Mouse (Mus musculus): Measurements from ENCODE around the gene Cacna1a. TPM values are rescaled to one million over a fixed set of nuclear protein-coding genes. Genes with fewer than 3 reads are reported as not detected.

The Cacna1a gene
- polyA plus RNA-seq, 1 experiment from 2014 or later: 10.9 TPM

DNA sequence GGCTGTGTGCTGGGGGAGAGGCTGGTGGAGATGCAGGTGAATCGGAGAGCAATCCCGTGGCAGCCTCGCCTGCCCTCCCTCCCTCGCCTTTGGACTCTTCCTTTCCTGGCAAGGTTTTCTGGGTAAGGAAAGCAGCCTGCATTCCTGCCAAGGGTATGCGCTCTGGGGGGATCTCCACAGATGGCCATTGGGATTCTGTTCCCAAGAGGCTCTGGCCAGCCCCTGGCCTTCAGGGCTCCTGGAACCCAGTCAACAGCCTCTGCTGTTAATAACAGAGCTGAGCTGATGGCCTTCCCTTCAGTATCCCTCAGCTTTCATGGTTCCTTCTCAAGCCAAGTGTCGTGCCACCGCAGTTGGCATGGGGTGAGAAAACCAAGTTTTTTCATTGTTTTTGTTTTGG lies 51.6 kb downstream of the Cacna1a start:
- 88% methylated on average over 7 of the region's 7 CpGs for WGBS
- Histone ChIP-seq H3K4me2 (no peak overlapping the region), H3K4me3 (no peak overlapping the region), H3K9ac (no peak overlapping the region), H3K9me3 (no peaks in the 10 kb centered on the region), H3K27ac (no peak overlapping the region), H3K4me1 (no peaks in the 10 kb centered on the region), H3K36me3 (no peaks in the 10 kb centered on the region), H3K27me3 (no peaks in the 10 kb centered on the region)
- ATAC-seq (ENCODE audit: insufficient number of reproducible peaks, insufficient read depth, low FRiP score, low TSS enrichment, low read depth): no peak

DNA sequence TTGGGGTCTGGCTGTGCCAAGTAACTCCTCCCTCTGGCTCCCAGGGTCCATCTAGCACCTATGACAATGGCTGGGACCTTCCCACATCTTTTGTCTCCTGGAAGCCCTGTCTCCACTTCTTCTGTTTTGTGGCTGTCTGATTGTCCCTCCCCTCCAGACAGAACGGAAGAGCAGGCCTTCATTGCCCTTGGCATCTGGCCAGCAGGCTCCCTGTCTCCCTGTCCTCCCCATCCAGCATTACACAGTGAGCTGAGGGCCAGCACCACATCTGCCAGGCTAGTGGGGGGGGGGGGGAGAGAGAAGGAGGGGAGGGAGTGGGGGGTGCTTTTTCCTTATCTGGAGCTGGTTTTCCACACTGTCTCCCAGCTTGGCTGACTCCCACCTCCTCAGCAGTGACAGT lies 53.8 kb downstream of the Cacna1a start:
- ATAC-seq (ENCODE audit: insufficient number of reproducible peaks, insufficient read depth, low FRiP score, low TSS enrichment, low read depth): no peak
- no peak overlapping the region for H3K4me3 ChIP-seq
- 18% methylated on average over 1 of the region's 1 CpGs for WGBS

DNA sequence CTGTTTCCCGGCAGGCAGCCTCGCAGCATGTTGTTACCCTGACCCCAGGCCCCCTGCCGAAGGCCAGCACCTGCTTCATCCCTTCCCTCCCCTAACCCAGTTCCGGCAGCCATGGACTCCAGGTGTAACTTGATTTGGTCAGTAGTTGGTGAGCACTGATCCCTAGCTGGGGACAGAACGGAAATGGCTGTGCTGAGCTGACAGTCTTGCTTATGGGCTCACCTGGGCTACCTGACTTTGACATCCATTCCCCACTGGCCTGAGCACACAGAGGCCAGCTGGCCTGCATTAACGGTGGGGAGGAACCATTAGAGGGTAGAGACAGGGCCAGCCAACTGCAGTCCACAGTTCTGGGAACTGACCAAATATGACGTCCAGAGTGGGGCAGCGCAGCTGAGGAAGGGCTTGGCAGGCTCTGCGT lies 58.3 kb downstream of the Cacna1a start:
- no peak overlapping the region for H3K27ac ChIP-seq
- no peaks in the 10 kb centered on the region for H3K4me1 ChIP-seq
- H3K9ac ChIP-seq: no peak overlapping the region
- no peak overlapping the region for H3K4me3 ChIP-seq
- H3K4me2 ChIP-seq: no peak overlapping the region
- no peaks in the 10 kb centered on the region for H3K9me3 ChIP-seq
- ATAC-seq (ENCODE audit: insufficient number of reproducible peaks, insufficient read depth, low FRiP score, low TSS enrichment, low read depth): no peak
- 84% methylated on average over 9 of the region's 9 CpGs for WGBS
- no peaks in the 10 kb centered on the region for H3K27me3 ChIP-seq
- no peaks in the 10 kb centered on the region for H3K36me3 ChIP-seq

More for the DNA sequence above, 53.8 kb downstream of the Cacna1a start:
- Histone ChIP-seq H3K27ac (no peak overlapping the region), H3K9me3 (no peaks in the 10 kb centered on the region), H3K9ac (no peak overlapping the region), H3K4me2 (no peak overlapping the region), H3K4me1 (no peaks in the 10 kb centered on the region), H3K36me3 (no peaks in the 10 kb centered on the region), H3K27me3 (no peaks in the 10 kb centered on the region)

DNA sequence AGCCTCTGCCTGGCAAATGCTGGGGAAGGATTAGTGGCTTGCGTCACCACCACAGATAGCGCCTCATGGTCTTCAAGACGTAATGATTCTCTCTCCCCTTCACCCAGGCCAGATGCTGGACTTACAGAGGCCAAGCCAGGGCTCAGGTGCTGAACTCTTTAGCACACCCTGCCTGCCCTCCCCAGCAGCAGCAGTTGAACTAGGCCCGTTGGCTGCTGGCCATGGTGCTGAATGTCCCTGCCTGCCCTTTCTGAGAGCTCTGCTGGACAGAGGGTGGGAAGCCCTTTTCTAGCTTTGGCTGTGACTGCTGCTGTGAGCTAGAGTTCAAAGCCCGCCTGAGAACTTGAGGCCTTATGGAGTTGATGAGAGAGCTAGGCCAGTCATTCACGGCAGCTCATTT lies 66.3 kb downstream of the Cacna1a start:
- H3K4me1 ChIP-seq: no peaks in the 10 kb centered on the region
- no peaks in the 10 kb centered on the region for H3K36me3 ChIP-seq
- no peak overlapping the region for H3K4me2 ChIP-seq
- no peaks in the 10 kb centered on the region for H3K27me3 ChIP-seq
- H3K27ac ChIP-seq: no peak overlapping the region
- no peak overlapping the region for H3K9ac ChIP-seq
- no peaks in the 10 kb centered on the region for H3K9me3 ChIP-seq
- H3K4me3 ChIP-seq: no peak overlapping the region
- 32% methylated on average over 6 of the region's 6 CpGs for WGBS
- ATAC-seq (ENCODE audit: insufficient number of reproducible peaks, insufficient read depth, low FRiP score, low TSS enrichment, low read depth): no peak

DNA sequence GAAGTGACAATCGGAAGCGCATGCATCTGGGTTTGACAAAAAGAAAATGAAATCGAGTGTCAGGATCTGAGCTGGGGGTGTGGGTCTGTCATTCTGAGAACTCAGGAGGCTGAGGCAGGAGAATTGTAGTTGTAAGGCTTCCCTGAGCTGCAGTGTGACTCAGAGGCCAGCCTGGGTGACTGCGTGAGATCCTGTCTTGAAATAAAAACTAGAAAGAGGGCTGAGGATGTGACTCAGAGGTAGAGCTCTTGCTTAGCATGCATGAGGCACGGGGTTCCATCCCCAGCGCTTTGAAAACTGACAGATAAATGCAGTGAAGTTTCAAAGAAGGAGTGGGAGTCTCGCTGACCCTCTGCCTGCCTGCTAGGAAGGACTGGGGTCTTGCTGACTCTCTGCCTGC lies 70.6 kb downstream of the Cacna1a start:
- Histone ChIP-seq H3K9me3 (peaks cover 12% of the 10 kb centered on the region; the same call in 1 of the 2 replicates), H3K4me2 (no peak overlapping the region), H3K27ac (no peak overlapping the region), H3K27me3 (no peaks in the 10 kb centered on the region), H3K4me3 (no peak overlapping the region), H3K4me1 (no peaks in the 10 kb centered on the region), H3K36me3 (no peaks in the 10 kb centered on the region), H3K9ac (no peak overlapping the region)
- no peak for ATAC-seq (ENCODE audit: insufficient number of reproducible peaks, insufficient read depth, low FRiP score, low TSS enrichment, low read depth)
- WGBS: 67% methylated on average over 7 of the region's 7 CpGs

DNA sequence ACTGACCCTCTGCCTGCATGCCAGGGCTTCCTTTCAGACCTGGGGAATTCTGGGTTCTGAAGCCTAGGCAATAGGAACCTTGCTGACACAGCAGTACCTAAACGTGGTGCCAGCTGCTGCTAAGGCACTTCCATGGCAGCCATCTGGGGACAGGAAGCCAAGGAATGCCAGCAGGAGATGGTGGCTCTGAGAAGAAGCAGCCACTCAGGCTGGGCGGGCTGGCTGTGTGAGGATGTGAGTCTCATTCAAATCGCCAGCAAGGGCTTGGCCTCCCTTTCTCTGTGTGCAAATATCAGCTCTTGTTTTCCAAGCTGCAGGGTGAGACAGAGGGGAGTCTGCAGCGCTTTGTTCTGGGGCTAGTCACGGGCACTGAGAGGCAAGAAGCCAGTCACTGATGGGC lies 71.0 kb downstream of the Cacna1a start:
- WGBS: 38% methylated on average over 5 of the region's 5 CpGs
- H3K4me3 ChIP-seq: no peak overlapping the region
- H3K9me3 ChIP-seq: peaks cover 12% of the 10 kb centered on the region; the same call in 1 of the 2 replicates
- no peak overlapping the region for H3K27ac ChIP-seq
- no peaks in the 10 kb centered on the region for H3K4me1 ChIP-seq
- ATAC-seq (ENCODE audit: insufficient number of reproducible peaks, insufficient read depth, low FRiP score, low TSS enrichment, low read depth): no peak
- no peaks in the 10 kb centered on the region for H3K36me3 ChIP-seq
- H3K4me2 ChIP-seq: no peak overlapping the region
- H3K27me3 ChIP-seq: no peaks in the 10 kb centered on the region
- H3K9ac ChIP-seq: no peak overlapping the region

DNA sequence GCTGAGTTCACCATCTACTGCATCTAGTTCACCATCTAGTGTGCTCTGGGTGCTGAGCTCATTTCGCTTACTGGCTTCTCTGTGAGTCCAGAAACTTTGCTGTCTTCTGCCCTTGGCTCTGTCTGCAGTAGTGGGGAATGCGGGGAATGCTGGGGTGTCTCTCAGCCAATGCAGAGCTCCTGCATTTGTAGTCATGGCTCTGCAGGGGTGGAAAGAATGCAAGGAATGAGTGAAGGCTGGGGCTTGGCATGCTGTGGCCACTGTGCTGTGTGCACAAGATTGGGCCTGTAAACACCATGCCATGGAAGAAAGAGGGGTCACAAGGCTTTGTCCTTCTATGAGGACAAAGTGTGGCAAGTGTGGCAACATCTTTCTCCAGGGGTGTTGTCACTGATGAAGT lies 72.5 kb downstream of the Cacna1a start:
- WGBS: 64% methylated on average over 2 of the region's 2 CpGs

DNA sequence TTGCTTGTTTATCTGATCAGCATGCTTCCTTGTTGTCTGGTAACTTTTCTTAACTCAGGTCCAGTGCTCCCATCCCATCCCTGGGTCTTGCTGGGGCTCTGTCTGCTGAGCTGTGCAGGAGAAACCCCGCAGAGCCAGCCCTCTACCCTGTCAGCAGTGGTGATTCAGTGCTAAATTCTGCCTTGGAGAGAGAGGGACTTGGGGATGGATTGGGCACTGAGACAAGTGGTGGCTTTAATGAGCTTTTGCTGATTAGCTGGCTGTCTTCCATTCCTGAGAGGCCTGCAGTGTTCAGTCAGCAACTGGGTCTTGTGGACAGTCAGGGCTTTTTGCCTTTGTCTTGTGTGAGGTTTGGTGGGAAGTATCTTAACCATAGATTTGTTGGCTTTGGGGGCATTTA lies 78.7 kb downstream of the Cacna1a start:
- Histone ChIP-seq H3K4me2 (no peak overlapping the region), H3K36me3 (no peaks in the 10 kb centered on the region), H3K27ac (no peak overlapping the region), H3K27me3 (no peaks in the 10 kb centered on the region), H3K9ac (no peak overlapping the region), H3K4me3 (no peak overlapping the region), H3K4me1 (no peaks in the 10 kb centered on the region), H3K9me3 (peaks cover 5% of the 10 kb centered on the region; the same call in 1 of the 2 replicates)
- ATAC-seq (ENCODE audit: insufficient number of reproducible peaks, insufficient read depth, low FRiP score, low TSS enrichment, low read depth): no peak
- WGBS: 60% methylated on average over 1 of the region's 1 CpGs

More for the DNA sequence above, 72.5 kb downstream of the Cacna1a start:
- Histone ChIP-seq H3K4me3 (no peak overlapping the region), H3K4me1 (no peaks in the 10 kb centered on the region), H3K9ac (no peak overlapping the region), H3K27me3 (no peaks in the 10 kb centered on the region), H3K9me3 (peaks cover 12% of the 10 kb centered on the region; the same call in 1 of the 2 replicates), H3K27ac (no peak overlapping the region), H3K4me2 (no peak overlapping the region), H3K36me3 (no peaks in the 10 kb centered on the region)
- no peak for ATAC-seq (ENCODE audit: insufficient number of reproducible peaks, insufficient read depth, low FRiP score, low TSS enrichment, low read depth)

DNA sequence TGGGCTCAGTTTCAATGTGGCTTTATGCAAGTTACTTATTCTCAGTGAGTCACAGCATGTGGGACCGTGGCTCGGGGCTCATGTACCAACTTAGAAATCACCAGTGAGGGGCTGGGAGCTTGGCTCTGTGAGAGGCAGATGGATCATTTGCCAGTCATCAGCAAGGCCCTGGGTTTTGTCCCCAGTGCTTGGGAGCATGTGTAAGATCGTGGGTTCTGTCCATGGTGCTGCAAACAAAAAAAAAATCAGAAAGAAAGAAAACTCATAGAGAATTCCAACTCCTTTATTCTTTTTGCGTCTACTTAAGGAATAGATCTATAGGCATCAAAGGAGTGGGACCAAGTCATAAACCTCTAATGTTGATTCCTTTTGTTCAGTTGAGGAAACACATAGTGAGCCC lies 80.8 kb downstream of the Cacna1a start:
- ATAC-seq (ENCODE audit: insufficient number of reproducible peaks, insufficient read depth, low FRiP score, low TSS enrichment, low read depth): no peak
- WGBS: 78% methylated on average over 4 of the region's 4 CpGs
- Histone ChIP-seq H3K4me3 (no peak overlapping the region), H3K9ac (no peak overlapping the region), H3K4me1 (no peaks in the 10 kb centered on the region), H3K4me2 (no peak overlapping the region), H3K9me3 (no peaks in the 10 kb centered on the region), H3K27me3 (no peaks in the 10 kb centered on the region), H3K36me3 (no peaks in the 10 kb centered on the region), H3K27ac (no peak overlapping the region)

DNA sequence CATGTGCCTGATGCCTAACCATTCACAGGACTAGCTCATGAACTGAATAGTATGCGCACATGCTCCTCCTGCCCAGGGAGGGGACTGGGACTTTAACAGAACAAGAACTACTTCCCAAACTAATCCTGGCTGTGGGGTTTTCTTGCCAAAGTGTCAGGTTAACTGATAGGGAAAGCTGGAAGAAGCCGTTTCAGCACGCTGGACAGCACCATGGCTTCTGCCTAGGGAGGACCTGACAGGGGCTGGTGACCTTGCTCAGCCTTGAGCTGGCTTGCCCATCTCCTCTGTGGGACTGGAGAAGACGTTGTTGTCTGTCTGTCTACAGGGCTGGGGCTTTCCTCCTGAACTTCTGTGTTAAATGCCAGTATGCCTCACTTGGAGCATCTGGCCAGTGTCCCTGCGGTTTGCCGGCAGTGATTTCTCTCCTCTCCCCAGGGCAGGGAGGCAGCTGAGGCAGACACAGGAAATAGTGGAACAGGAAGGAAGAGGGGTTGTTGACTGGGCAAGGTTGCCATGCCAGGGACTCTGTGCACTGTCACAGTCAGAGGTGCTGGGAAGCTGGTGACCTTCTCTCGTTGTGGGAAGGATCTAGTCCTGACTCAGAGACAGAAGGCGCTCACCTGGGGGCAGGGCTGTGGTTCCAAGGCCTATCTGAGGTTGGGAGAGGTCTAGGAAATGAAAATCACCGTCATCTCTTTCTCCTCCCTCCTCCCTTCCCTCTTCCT lies 83.2 kb downstream of the Cacna1a start:
- Histone ChIP-seq H3K27ac (no peak overlapping the region), H3K4me2 (no peak overlapping the region), H3K9me3 (no peaks in the 10 kb centered on the region), H3K27me3 (no peaks in the 10 kb centered on the region), H3K36me3 (no peaks in the 10 kb centered on the region), H3K4me1 (no peaks in the 10 kb centered on the region), H3K4me3 (no peak overlapping the region), H3K9ac (no peak overlapping the region)
- WGBS: 49% methylated on average over 9 of the region's 9 CpGs
- no peak for ATAC-seq (ENCODE audit: insufficient number of reproducible peaks, insufficient read depth, low FRiP score, low TSS enrichment, low read depth)

DNA sequence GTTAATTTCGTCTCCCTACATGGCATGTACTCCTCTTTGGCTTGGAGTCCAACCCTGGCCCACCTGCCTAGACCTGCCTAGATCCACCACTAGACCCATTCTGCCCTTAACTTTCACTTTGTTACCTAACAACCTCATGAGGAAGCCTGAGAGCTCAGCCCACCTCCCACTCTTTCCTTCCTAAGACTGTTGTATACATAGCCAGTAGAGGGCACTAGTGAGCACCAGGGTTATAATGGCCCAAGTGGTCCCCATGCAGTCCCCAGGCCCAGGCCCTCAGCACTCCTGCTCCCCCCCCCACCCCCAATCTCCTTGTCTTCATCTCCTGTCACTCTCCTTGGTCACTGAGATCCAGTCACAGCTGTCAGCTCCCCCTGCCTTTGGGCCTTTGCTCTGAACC lies 86.2 kb downstream of the Cacna1a start:
- 73% methylated on average over 1 of the region's 1 CpGs for WGBS
- no peaks in the 10 kb centered on the region for H3K27me3 ChIP-seq
- ATAC-seq (ENCODE audit: insufficient number of reproducible peaks, insufficient read depth, low FRiP score, low TSS enrichment, low read depth): no peak

DNA sequence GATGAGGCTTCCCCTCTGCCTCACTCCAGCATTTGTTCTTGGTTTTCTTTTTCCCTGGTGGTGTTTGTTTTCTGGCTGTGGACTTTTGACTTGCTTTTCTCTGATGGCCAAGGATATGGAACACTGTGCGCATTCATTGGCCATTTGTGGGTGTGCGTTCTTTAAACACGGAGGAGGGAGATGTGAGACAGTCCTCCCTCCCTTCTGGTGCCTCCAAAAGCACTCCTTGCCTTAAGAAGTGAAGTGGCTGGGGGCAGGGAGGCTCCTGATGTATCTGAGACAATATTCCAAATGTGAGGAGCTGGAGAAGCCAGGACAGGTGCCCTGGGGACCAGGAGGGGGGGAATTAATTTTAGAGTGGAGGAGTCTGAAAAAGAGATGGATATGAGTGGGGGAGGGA lies 89.1 kb downstream of the Cacna1a start:
- Histone ChIP-seq H3K9me3 (no peaks in the 10 kb centered on the region), H3K36me3 (no peaks in the 10 kb centered on the region), H3K4me2 (no peak overlapping the region), H3K4me1 (no peaks in the 10 kb centered on the region), H3K27me3 (no peaks in the 10 kb centered on the region), H3K27ac (no peak overlapping the region), H3K4me3 (no peak overlapping the region), H3K9ac (no peak overlapping the region)
- 76% methylated on average over 3 of the region's 3 CpGs for WGBS
- no peak for ATAC-seq (ENCODE audit: insufficient number of reproducible peaks, insufficient read depth, low FRiP score, low TSS enrichment, low read depth)

More for the DNA sequence above, 86.2 kb downstream of the Cacna1a start:
- no peak overlapping the region for H3K4me2 ChIP-seq
- no peak overlapping the region for H3K9ac ChIP-seq
- H3K36me3 ChIP-seq: no peaks in the 10 kb centered on the region
- H3K27ac ChIP-seq: no peak overlapping the region
- no peaks in the 10 kb centered on the region for H3K9me3 ChIP-seq
- H3K4me3 ChIP-seq: no peak overlapping the region
- H3K4me1 ChIP-seq: no peaks in the 10 kb centered on the region
